Mouse (Mus musculus) megakaryocyte progenitor cell, adult 5-6 weeks (primary cell): ENCODE measurements at regions not wholly inside any gene's neighbourhood (a gene's known extent, or its start where the extent isn't known, plus 50 kb on each side); places are given as distances from the start of the nearest gene placed in this dataset.

Experiments
- ATAC-seq: replicated peaks from 2 replicates; pipeline ENCODE4 v1.8.0; 2016; ENCODE audit warnings: mild to moderate bottlenecking, moderate TSS enrichment, inconsistent platforms; ENCODE audit not compliant: poor library complexity

DNA sequence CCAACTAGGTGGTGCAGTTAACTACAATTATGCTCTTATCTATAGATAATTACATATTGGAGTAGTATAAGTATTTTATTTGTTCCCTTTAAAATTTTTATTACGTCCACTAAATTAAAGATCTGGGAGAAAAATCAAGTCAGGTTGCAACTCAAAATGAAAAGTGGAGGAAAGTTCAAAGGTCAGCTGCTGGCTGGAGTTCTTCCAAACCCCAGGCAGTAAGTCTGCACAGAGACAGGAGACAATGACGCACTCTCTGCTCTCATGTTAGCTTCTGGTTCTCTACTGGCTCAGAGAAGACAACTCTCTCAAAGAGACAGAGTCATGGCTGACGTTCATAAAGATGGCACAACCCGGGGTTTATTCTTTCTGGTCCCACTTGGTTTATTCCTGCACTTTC is 71.4 kb upstream of the Picalm start:
- ATAC-seq: no peak

DNA sequence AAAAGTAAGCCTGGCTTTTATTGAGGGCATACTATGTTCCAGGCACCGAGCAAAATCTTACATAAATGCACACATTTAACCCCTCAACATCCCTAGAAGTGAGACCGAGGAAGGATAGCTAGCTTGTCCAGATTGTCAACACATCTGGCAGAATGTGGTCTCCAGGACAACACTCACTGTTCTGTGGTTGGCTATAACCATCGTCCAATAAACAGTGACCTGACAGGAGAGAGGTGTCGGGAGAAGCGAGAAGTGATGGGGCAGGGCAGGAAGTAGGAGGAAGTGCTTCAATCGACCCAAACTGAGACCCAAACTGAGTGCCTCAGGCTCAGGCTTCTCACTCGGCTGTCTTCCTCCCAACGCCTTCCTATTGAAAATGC is 70.8 kb upstream of the Picalm start:
- no peak for ATAC-seq

DNA sequence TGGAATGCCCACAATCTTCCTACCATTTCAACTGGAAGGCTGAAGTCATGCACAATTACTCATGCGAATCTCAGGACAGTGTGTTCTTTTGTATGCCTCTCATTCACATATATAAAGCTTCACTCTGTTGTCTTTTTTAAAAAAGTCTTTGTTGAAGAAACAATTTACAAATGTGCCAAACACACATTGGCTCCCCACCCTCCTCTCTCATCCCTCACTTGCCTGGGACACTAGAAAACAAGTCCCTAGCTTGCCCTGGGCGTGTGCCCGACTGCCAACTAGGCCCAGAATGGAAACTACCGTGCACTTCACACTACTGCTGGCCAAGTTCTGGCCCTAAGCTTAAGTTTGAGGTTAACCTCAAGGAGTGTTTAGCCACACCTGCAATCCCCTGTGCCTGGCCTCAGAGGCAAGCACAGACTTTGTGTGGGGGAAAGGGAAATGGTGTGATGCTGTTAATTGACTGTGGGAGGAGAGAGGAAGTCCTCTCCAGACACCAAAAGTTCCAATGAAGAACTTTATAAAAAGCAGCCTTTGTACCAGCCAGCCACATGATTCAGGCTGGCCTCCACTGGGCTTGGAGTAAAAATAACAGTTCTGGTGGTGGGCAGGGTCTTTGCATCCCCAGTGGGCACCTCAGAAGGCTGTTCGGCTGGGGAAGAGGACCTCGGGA is 70.2 kb upstream of the Picalm start:
- peak; percentile 46 for ATAC-seq

DNA sequence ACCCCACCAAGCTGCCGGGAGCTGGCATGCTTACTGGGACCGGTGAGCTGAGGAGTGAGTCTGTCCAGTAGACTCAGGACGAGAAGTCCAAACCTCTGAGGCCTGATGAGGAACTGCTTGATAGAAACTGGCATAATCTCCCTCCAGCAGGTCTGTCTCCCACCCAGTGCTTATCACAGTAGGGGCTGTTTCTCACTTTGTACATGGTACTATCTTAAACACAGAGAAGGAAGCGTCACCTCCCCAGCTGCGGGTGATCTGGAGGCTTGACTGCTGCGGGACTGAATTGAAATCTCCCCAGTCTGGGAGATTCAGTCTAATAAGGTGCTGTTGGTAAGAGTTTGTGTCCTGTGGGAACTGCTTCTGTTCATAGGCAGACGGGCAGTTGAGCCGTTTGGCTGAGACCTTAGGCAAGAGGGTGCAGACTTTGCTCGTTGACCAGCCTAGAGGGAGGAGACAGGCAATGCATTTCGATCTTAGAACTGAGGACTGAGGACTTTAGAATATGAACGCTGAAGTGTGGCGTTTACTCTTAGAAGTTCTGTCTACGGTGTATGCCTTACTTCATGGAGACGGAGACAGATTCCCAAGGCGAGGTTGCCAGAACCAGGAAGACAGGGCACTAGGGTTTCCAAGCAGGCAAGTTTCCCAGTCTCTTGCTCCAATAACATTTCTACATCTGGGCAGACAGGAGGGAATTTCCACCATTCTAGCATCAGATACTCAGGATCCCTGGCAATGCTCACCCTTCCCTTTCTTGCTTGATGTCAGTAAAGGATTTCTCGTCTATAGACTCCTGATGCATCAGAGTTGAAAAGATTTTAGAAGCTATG is 69.5 kb upstream of the Picalm start:
- peak; percentile 68 for ATAC-seq

DNA sequence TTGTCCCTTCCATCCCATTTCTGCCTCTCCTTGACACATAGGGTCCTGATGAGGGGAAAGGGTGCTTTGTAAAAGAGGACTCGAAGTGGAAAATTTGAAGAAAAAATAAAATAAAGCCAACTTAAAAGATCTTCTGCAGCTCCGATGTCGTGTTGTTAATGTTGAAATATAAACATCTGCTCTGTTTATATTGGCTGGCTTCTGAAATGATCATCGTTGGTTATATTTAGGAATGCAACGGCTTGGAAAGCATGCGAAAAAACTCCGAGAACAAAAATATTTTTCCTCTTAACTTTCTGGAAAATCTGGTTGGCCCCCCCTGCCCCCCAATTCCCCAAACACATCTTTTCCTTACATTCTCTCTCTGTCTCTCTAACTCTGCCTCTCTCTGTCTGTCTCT is 68.3 kb upstream of the Picalm start:
- no peak for ATAC-seq

DNA sequence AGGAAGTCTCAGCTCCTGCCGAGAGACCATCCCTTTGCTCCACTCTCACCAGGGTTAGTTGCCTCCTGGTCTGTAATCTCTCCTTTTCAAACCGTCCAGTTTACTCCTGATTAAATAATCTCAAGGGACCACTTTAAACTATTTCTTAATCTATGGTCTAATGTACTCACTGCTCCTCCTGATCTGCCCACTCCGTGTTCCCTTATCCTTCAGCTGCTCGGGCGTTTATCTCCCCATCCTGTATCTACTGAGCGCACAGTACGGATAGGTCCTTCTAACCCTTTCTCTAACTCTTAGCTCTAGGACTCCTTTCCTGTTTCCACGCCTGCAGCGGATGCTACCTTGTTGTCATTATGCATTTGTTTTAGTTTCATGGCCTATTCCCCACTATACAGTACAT is 67.1 kb upstream of the Picalm start:
- ATAC-seq: peak; percentile 40

DNA sequence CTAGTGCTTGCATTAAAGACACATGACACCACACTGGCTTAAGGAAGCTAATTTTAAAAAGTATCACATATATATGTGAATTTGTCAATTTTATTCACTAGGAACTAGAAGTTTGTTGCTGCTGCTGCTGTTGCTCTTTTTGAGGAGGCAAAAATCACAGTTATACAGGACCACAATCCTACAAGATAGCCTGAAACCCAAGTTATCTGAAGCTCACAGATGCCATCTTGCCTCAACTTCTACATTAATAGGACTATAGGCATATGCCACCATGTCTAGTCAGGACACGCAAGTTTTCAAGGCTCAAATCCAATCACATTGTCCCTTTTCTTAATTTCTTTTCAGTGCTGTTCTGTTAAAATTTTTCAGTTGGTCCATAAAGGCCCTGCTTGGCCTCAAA is 65.8 kb upstream of the Picalm start:
- no peak for ATAC-seq

DNA sequence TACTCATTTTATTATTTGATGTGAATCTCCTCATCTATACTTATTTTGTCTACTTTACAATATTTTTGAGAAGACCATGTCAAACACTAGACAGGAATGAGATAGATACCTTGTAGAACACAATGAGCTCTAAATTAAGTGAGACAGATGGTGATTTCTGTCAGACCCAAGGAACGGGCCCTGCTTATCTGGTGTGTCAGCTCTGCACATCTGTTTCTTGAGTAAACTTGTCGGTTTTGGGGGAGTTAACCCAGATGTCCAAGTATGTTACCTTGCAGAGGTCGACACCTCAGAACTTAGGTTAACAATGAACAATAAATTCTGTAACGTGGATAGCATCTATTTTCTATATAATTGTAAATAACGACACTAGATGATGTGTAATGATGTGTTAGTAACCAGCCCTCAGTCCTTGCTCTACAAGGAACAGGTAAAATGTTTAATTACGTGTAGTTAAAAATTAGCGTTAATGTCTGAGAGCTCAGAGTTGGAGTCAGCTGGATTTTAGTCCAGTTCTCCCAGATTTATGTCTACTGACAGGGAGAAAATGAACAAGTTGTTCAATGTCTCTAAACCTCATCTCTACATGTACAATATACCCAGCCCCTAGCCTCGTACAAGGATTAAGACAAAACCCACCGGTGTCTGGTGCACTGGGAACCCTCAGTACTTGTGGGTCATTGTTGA is 64.6 kb upstream of the Picalm start:
- ATAC-seq: no peak

DNA sequence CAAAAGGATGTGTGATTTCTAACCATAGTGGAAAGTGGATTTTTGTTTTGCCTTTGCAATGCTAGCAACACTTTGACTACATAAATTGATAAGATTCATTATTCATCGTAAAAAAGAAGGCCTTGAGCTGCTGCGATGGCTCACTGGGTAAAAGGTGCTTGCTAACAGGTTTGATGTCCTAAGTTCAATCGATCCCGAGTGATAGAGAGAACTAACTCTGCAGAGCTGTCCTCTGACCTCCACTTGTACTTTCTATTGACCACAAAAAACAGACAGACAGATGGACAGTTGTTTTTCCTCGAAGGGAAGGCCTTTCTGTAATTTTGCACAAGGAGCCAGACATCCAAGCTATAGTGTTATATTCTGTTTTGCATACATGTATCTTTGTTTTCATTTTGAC is 63.7 kb upstream of the Picalm start:
- no peak for ATAC-seq

DNA sequence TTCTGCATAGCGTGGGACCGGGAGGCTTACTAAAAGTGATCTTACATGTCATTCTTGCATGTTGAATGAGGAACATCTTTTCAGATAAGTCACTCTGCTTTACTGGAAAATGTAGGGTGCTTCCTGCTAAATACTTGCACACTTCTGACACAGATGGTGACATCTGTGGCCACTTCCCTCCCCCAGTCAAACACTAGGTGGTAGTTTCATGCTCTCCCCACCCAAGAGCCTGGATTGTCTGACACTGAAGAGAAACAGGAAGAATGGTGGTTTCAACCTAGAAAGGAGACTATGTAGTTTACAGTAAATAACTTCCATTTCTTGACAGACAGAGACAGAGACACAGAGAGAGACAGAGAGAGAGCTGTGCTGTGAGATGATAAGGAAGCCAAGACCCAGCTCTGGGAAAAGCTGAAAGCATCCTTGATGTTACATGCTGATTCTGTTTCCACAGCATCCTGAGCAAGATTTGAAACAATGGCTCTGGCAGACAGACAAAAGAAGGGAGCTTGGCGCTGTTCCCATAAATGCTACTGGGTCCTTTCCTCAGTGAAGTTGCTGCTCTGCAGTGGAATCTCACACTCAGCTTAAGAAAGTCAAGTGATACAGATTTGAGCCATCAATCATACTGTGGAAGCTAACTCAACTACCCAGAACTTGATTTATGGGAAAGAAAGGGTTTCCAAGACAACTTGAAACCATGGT is 61.9 kb upstream of the Picalm start:
- ATAC-seq: peak; percentile 88

DNA sequence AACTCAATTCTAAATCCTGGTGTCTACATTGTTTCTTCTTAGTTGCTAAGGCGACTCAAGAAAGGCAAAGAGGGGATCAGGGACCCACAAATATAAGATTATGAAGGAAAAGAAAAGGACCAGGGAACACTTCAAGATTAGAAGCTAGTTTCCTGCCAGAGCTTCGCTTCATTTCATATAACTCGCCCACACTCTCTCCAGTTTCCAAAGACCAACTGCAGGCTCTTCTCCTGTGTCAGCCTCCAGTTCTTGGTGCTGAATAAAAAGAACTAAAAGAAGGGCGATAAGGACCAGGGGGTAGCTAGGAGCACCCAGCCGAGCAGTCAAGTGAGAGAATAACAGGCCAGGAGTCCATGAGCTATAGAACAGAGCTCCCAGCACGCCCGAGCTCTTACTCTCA is 59.7 kb upstream of the Picalm start:
- ATAC-seq: no peak

DNA sequence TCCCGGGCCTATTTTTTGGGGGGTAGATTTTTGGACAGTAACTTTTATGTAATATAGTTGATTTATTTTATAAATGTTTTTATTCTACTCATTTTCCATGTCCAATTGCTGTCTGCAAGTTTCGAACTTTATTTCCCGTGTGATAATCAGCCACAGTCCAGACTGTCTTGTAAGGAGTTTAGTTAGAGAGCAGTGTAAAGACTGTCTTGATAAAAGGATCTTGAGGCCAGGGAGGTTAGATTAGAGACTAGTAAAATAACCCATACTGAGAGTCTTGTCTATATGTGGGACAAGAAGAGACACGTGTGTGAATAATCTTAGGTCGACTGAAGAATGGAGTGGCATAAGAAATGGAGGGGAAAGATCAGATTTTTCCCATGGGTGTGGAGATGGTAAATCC is 56.1 kb upstream of the Picalm start:
- no peak for ATAC-seq

DNA sequence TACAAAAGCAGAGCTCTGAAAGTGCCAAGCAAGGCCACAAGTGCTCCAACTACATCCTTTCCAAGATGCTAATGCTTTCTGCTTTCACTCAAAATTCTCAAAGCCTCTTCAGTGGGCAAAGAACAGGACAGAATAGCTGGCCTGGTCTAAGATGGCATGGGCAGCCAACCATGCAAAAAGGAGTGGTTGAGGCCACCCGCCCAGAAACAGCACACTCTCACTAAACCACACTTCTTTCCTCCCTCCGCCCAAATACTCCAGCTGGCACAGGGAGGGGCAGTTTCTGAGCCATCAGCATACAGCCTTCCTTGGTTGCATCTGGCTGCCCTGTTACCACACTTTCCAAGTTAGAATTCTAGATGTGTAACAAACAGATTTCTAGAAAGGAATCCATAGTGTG is 55.4 kb upstream of the Picalm start:
- peak; percentile 70 for ATAC-seq

DNA sequence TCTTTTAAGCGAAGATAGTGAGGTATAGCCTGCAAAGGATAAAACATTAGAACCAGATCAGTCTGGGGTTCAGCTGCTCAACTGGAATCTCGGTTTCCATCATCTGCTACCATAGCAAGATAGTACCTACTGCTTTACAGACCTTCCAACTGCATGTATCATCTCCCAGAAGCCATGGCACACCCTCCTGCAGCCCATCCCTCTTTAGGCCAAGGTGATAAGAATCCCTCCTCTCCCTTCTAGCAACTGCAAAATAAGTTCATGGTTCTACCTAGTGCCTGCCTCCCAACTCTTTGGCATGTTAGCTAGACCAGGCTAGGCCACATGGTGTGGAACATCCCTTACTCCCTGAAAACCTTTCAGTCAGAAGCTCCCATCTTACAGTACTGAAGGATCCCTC is 52.4 kb upstream of the Picalm start:
- ATAC-seq: peak; percentile 20

DNA sequence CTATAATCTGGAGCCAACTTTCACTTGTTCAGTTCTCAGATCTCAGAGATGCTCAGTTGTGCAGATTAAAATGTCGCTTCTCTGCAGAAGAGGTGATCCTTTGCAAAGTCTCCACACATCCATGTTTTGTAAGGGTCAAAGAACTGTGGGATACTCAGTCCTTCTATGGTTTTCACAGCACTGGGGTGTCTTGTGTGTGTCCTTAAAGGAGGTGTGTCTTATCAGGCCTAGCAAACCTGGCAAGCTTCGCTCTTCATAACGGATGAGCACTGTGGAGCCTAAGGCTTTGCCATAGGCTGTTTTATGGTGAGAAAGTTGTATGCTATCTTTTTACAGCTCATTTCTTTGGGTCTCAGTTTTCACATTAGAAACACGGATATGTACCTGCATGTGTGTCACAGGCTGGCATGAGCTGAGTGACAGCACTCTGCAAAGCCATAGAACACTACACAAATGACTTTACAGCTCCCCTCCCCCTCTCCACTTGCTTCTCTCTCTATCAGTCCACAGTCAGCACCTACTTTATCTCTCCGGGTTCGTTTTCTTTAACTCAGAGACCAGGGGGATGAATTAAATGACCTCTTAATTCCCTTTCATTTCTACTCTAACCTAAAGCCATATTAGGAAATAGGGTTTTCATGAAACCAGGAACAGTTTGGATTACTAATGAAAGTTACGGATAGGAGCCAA is 49.8 kb upstream of the Picalm start:
- ATAC-seq: peak; percentile 62
